ENCODE assay signal across 23 mouse cellular contexts in the genomic region with DNA sequence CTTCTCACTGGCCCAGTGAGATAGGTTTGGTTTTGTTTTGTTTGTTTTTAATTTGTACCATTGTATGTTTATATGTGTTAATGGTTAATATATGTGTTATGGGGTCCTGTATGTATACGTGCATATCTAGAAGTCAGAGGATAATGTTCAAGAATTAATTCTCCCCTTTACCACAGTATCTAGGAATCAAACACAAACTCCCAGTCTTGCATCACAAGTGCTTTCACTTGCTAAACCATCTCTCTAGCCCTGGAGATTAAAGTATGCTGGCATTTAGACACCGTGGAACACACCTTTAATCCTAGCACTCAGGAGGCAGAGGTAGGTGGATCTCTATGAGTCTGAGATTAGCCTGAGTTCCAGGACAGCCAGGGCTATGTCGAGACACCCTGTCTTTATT.
DNase-seq lines count a peak whose midpoint lies in the region; ATAC-seq and TF ChIP-seq lines count a peak whose summit lies in the region.
"Had no signal": no experiment of that assay in that cellular context is flagged by ENCODE, and none has a peak within 500 bp of the region (broad histone marks: within the 10 kb centered on the region; RNA-seq: fewer than 3 reads in every experiment).

No protein-coding gene starts in this region.

- H3K27ac ChIP-seq in heart, embryonic 13.5 days (replicated peaks) = peak overlapping the region; percentile 22; the same call in 1 of the 2 replicates
- H3K27ac ChIP-seq: forebrain, embryonic 12.5 days; hindbrain, embryonic 12.5 days had no signal

- no peak overlapping the region for H3ac ChIP-seq in C2C12 (ENCODE audit: control insufficient read depth, insufficient read length, low read depth)

- no peaks in the 10 kb centered on the region for H3K27me3 ChIP-seq in heart, embryonic 13.5 days (replicated peaks)
- no peaks in the 10 kb centered on the region for H3K27me3 ChIP-seq in C2C12 (ENCODE audit: control insufficient read depth, insufficient read depth, insufficient read length)
- H3K27me3 ChIP-seq: embryonic facial prominence, embryonic 15.5 days; forebrain, embryonic 12.5 days; hindbrain, embryonic 12.5 days; Patski had no signal

- no peaks in the 10 kb centered on the region for H3K36me3 ChIP-seq in heart, embryonic 13.5 days
- H3K36me3 ChIP-seq in C2C12 (ENCODE audit: control insufficient read depth, insufficient read depth) = no peaks in the 10 kb centered on the region
- H3K36me3 ChIP-seq: embryonic facial prominence, embryonic 15.5 days; forebrain, embryonic 12.5 days; hindbrain, embryonic 12.5 days had no signal

- TF ChIP-seq CTCF in C2C12 (IDR thresholded peaks at IDR 0.05; ENCODE audit: control insufficient read depth, insufficient read depth, insufficient read length) = no peak

- H3K79me2 ChIP-seq in C2C12 (ENCODE audit: control insufficient read depth, insufficient read depth) = no peaks in the 10 kb centered on the region

- ATAC-seq in heart, embryonic 13.5 days (ENCODE audit: extremely low read depth, insufficient number of reproducible peaks, low FRiP score, low TSS enrichment) = no peak
- ATAC-seq: forebrain, embryonic 16.5 days; hindbrain, embryonic 16.5 days; inflammation-experienced regulatory T-cells, adult 6 months; intestine, postnatal 0 days; Patski had no signal

- intact Hi-C loops in heart, postnatal 14 days (cut with DNase I) = no loop called here

- no peaks in the 10 kb centered on the region for H3K79me3 ChIP-seq in C2C12 (ENCODE audit: low read depth)

- 69% methylated on average over 3 of the region's 3 CpGs for WGBS in heart, embryonic 13.5 days

- no peaks in the 10 kb centered on the region for H3K9me3 ChIP-seq in heart, embryonic 13.5 days
- H3K9me3 ChIP-seq: embryonic facial prominence, embryonic 15.5 days; forebrain, embryonic 12.5 days; hindbrain, embryonic 12.5 days had no signal

- DNase-seq in heart, postnatal 14 days = no peak
- DNase-seq in 3T3-L1 (ENCODE audit: low read depth, low spot score) = peak; percentile 34
- peak; percentile 4 for DNase-seq in fat pad, adult 2 months (ENCODE audit: extremely low read depth, low read depth, low spot score)
- DNase-seq in spleen, postnatal 14 days (ENCODE audit: low spot score in 2 of 2) = no peak
- no peak for DNase-seq in thymus, postnatal 25 days
- DNase-seq: adrenal gland, postnatal 14 days; B cell, adult 2 months; cerebellum, adult 2 months; cerebellum, postnatal 10 days; embryo, embryonic 11 days; gastrocnemius, postnatal 25 days; heart, postnatal 36 days; kidney, adult 8-10 months had no signal

- H3K4me3 ChIP-seq in heart, embryonic 13.5 days = no peak overlapping the region
- no peak overlapping the region for H3K4me3 ChIP-seq in C2C12 (ENCODE audit: insufficient read depth, poor library complexity, severe bottlenecking)
- H3K4me3 ChIP-seq: embryonic facial prominence, embryonic 15.5 days; forebrain, embryonic 12.5 days; hindbrain, embryonic 12.5 days had no signal

- no peak overlapping the region for H3K9ac ChIP-seq in heart, embryonic 13.5 days
- H3K9ac ChIP-seq: embryonic facial prominence, embryonic 15.5 days; forebrain, embryonic 12.5 days; hindbrain, embryonic 12.5 days had no signal

- H3K4me2 ChIP-seq in heart, embryonic 13.5 days = no peak overlapping the region
- H3K4me2 ChIP-seq: embryonic facial prominence, embryonic 15.5 days; forebrain, embryonic 12.5 days; hindbrain, embryonic 12.5 days had no signal

- H3K4me1 ChIP-seq in heart, embryonic 13.5 days = peaks cover 29% of the 10 kb centered on the region

TF ChIP-seq in C2C12, 6 proteins besides CTCF, POLR2A, EP300 and RAD21:
- peak; percentile 67 for TF ChIP-seq CEBPB (IDR thresholded peaks at IDR 0.05; ENCODE audit: low read depth)
- TF ChIP-seq MYOG (IDR thresholded peaks at IDR 0.05; ENCODE audit: control insufficient read depth, extremely low read depth, insufficient read length) = no peak

Comparison
In these comparisons a context has a peak if more than half of its experiments do, and no peak if none do; other contexts are left out.
1. DNase-seq: peak in 3T3-L1 (single experiment) and fat pad, adult 2 months (single experiment); none in heart, postnatal 14 days (0 of 2), spleen, postnatal 14 days (0 of 2) and thymus, postnatal 25 days (single experiment).